Mouse (Mus musculus): ENCODE measurements around the gene Bahcc1. TPM values are rescaled to one million over a fixed set of nuclear protein-coding genes. Genes with fewer than 3 reads are reported as not detected.
A peak's percentile ranks its signal among the peaks of the same experiment; 100 is the strongest.

The Bahcc1 gene
- polyA plus RNA-seq, 2 experiments = 14.0 to 22.9 TPM

GRCm38 (mm10) chr11:120238306-120238705, 5.6 kb downstream of the Bahcc1 start:
- no peak for TF ChIP-seq POLR2A (IDR thresholded peaks at IDR 0.05; ENCODE audit: borderline replicate concordance, extremely low read depth, insufficient read depth, insufficient read length)
- Histone ChIP-seq H3K36me3 (ENCODE audit: control insufficient read depth, insufficient read depth, low read length) (0 out of 2 replicates have a peak, but pooled peaks cover 10% of the 10 kb centered on the region), H3K4me1 (ENCODE audit: control insufficient read depth, insufficient read depth, low read length) (peaks cover 50% of the 10 kb centered on the region)

GRCm38 (mm10) chr11:120238751-120239359, 6.1 kb downstream of the Bahcc1 start:
- TF ChIP-seq POLR2A (IDR thresholded peaks at IDR 0.05; ENCODE audit: borderline replicate concordance, extremely low read depth, insufficient read depth, insufficient read length) = no peak
- peak overlapping the region; percentile 99; the same call in 1 of the 2 replicates for H3K9ac ChIP-seq (ENCODE audit: low read depth, low read length, severe bottlenecking)
- ATAC-seq (ENCODE audit: low FRiP score, low read depth) = no peak
- 13% methylated on average over 8 of the region's 8 CpGs for WGBS
- peak overlapping the region; percentile 96 for H3K4me2 ChIP-seq (replicated peaks; ENCODE audit: low read depth, low read length, severe bottlenecking)
- no peaks in the 10 kb centered on the region for H3K27me3 ChIP-seq (ENCODE audit: control insufficient read depth, insufficient read depth, low read length)
- peak overlapping the region; percentile 81 for H3K27ac ChIP-seq (replicated peaks; ENCODE audit: low read depth, low read length)
- no peak for DNase-seq (ENCODE audit: low spot score)
- H3K4me1 ChIP-seq (ENCODE audit: control insufficient read depth, insufficient read depth, low read length) = peaks cover 55% of the 10 kb centered on the region
- H3K36me3 ChIP-seq (ENCODE audit: control insufficient read depth, insufficient read depth, low read length) = 0 out of 2 replicates have a peak, but pooled peaks cover 10% of the 10 kb centered on the region
- H3K4me3 ChIP-seq (replicated peaks; ENCODE audit: low read length) = peak overlapping the region; percentile 83
- no peaks in the 10 kb centered on the region for H3K9me3 ChIP-seq (ENCODE audit: control insufficient read depth, low read length)

More at GRCm38 (mm10) chr11:120238306-120238705, 5.6 kb downstream of the Bahcc1 start:
- no peak for ATAC-seq (ENCODE audit: low FRiP score, low read depth)
- no peaks in the 10 kb centered on the region for H3K27me3 ChIP-seq (ENCODE audit: control insufficient read depth, insufficient read depth, low read length)
- peak overlapping the region; percentile 96 for H3K4me2 ChIP-seq (replicated peaks; ENCODE audit: low read depth, low read length, severe bottlenecking)
- WGBS = 14% methylated on average over 8 of the region's 8 CpGs
- peak overlapping the region; percentile 99 for H3K9ac ChIP-seq (ENCODE audit: low read depth, low read length, severe bottlenecking)
- H3K9me3 ChIP-seq (ENCODE audit: control insufficient read depth, low read length) = no peaks in the 10 kb centered on the region
- peak overlapping the region; percentile 81 for H3K27ac ChIP-seq (replicated peaks; ENCODE audit: low read depth, low read length)
- DNase-seq (ENCODE audit: low spot score) = no peak
- peak overlapping the region; percentile 83 for H3K4me3 ChIP-seq (replicated peaks; ENCODE audit: low read length)

- H3K36me3 ChIP-seq (ENCODE audit: control insufficient read depth, insufficient read depth, low read length) = 0 out of 2 replicates have a peak, but pooled peaks cover 10% of the 10 kb centered on the region
- H3K9me3 ChIP-seq (ENCODE audit: control insufficient read depth, low read length) = no peaks in the 10 kb centered on the region
- peak overlapping the region; percentile 83 for H3K4me3 ChIP-seq (replicated peaks; ENCODE audit: low read length)
- peak overlapping the region; percentile 99 for H3K9ac ChIP-seq (ENCODE audit: low read depth, low read length, severe bottlenecking)
- no peak for DNase-seq (ENCODE audit: low spot score)
- no peaks in the 10 kb centered on the region for H3K27me3 ChIP-seq (ENCODE audit: control insufficient read depth, insufficient read depth, low read length)
- peaks cover 62% of the 10 kb centered on the region for H3K4me1 ChIP-seq (ENCODE audit: control insufficient read depth, insufficient read depth, low read length)
- peak overlapping the region; percentile 81 for H3K27ac ChIP-seq (replicated peaks; ENCODE audit: low read depth, low read length)
- ATAC-seq (ENCODE audit: low FRiP score, low read depth) = no peak
- no peak for TF ChIP-seq POLR2A (IDR thresholded peaks at IDR 0.05; ENCODE audit: borderline replicate concordance, extremely low read depth, insufficient read depth, insufficient read length)
- whole genome bisulfite sequencing = 10% methylated on average over 11 of the region's 11 CpGs
- peak overlapping the region; percentile 96 for H3K4me2 ChIP-seq (replicated peaks; ENCODE audit: low read depth, low read length, severe bottlenecking)
These were observed 6.8 kb downstream of the Bahcc1 start for GRCm38 (mm10) chr11:120239581-120239991.

GRCm38 (mm10) chr11:120240206-120240605, 7.5 kb downstream of the Bahcc1 start:
- H3K4me1 ChIP-seq (ENCODE audit: control insufficient read depth, insufficient read depth, low read length) = peaks cover 64% of the 10 kb centered on the region
- H3K4me2 ChIP-seq (replicated peaks; ENCODE audit: low read depth, low read length, severe bottlenecking) = peak overlapping the region; percentile 96
- no peaks in the 10 kb centered on the region for H3K27me3 ChIP-seq (ENCODE audit: control insufficient read depth, insufficient read depth, low read length)
- ATAC-seq (ENCODE audit: low FRiP score, low read depth) (peak; percentile 39), DNase-seq (ENCODE audit: low spot score) (peak; percentile 84)
- 1% methylated on average over 10 of the region's 10 CpGs for WGBS
- TF ChIP-seq POLR2A (IDR thresholded peaks at IDR 0.05; ENCODE audit: borderline replicate concordance, extremely low read depth, insufficient read depth, insufficient read length) = no peak
- H3K36me3 ChIP-seq (ENCODE audit: control insufficient read depth, insufficient read depth, low read length) = 0 out of 2 replicates have a peak, but pooled peaks cover 10% of the 10 kb centered on the region
- H3K9me3 ChIP-seq (ENCODE audit: control insufficient read depth, low read length) = no peaks in the 10 kb centered on the region
- H3K4me3 ChIP-seq (replicated peaks; ENCODE audit: low read length) = peak overlapping the region; percentile 83; the same call in 1 of the 2 replicates
- peak overlapping the region; percentile 81 for H3K27ac ChIP-seq (replicated peaks; ENCODE audit: low read depth, low read length)
- H3K9ac ChIP-seq (ENCODE audit: low read depth, low read length, severe bottlenecking) = peak overlapping the region; percentile 99; the same call in 1 of the 2 replicates

- TF ChIP-seq POLR2A (IDR thresholded peaks at IDR 0.05; ENCODE audit: borderline replicate concordance, extremely low read depth, insufficient read depth, insufficient read length) = no peak
- Histone ChIP-seq H3K36me3 (ENCODE audit: control insufficient read depth, insufficient read depth, low read length) (0 out of 2 replicates have a peak, but pooled peaks cover 10% of the 10 kb centered on the region), H3K27me3 (ENCODE audit: control insufficient read depth, insufficient read depth, low read length) (no peaks in the 10 kb centered on the region), H3K9ac (ENCODE audit: low read depth, low read length, severe bottlenecking) (0 out of 2 replicates have a peak overlapping the region, but pooled peaks have one; percentile 13), H3K27ac (replicated peaks; ENCODE audit: low read depth, low read length) (peak overlapping the region; percentile 81), H3K9me3 (ENCODE audit: control insufficient read depth, low read length) (no peaks in the 10 kb centered on the region), H3K4me2 (replicated peaks; ENCODE audit: low read depth, low read length, severe bottlenecking) (peak overlapping the region; percentile 96), H3K4me1 (ENCODE audit: control insufficient read depth, insufficient read depth, low read length) (peaks cover 65% of the 10 kb centered on the region), H3K4me3 (replicated peaks; ENCODE audit: low read length) (peak overlapping the region; percentile 83)
- DNase-seq (ENCODE audit: low spot score) = peak; percentile 75
- no peak for ATAC-seq (ENCODE audit: low FRiP score, low read depth)
- WGBS = 5% methylated on average over 29 of the region's 29 CpGs
These were observed 8.5 kb downstream of the Bahcc1 start for GRCm38 (mm10) chr11:120240941-120241890.
